In the genomic region with DNA sequence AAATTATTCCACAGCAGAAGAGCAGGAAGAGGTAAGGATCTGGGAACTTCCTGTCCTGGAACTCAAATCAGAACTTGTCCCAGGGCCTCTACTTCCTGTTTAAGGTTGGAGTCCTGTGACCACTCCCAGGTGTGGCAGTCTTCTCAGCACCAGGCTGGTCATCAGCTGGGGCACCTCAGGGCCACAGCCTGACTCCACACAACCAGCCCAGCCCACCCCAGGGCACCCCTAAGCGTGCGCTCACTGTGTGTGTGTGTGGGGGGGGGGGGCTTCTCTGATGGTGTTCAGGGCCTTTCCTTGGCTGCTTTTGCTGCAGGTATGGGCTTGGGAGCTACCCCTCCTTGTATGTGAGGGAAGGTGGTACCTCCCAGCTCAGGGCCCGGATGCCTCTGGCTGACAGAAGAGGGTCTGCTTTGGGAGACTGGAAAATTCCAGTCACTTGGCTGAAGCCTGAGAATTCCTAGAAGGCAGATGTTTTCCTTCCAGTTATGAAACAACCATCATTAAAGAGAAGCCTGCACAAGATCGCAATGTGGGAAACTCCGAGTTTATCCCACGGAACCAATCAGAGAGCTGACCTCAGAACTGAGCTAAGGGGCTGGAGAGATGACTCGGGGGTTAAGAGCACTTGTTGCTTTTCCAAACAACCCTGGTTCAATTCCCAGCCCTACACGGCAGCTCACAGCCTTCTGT, we compare ENCODE assay signal across 9 mouse cellular contexts. TPM values are rescaled to one million over a fixed set of nuclear protein-coding genes. Genes with fewer than 3 reads are reported as not detected.
DNase-seq lines count a peak whose midpoint lies in the region; ATAC-seq and TF ChIP-seq lines count a peak whose summit lies in the region.
"Had no signal": no experiment of that assay in that cellular context is flagged by ENCODE, and none has a peak within 500 bp of the region (broad histone marks: within the 10 kb centered on the region; RNA-seq: fewer than 3 reads in every experiment).

No protein-coding gene starts in this region.

- 57% methylated on average over 8 of the region's 8 CpGs for WGBS in embryonic facial prominence, embryonic 14.5 days
- 56% methylated on average over 8 of the region's 8 CpGs for WGBS in heart, embryonic 14.5 days
- 90% methylated on average over 8 of the region's 8 CpGs for WGBS in limb, embryonic 10.5 days
- WGBS in forebrain, embryonic 16.5 days, result 84% methylated on average over 8 of the region's 8 CpGs

- no peak overlapping the region for H3K9ac ChIP-seq in embryonic facial prominence, embryonic 14.5 days (ENCODE audit: low read depth, low read length)
- no peak overlapping the region for H3K9ac ChIP-seq in heart, embryonic 14.5 days (ENCODE audit: low read length)
- H3K9ac ChIP-seq in forebrain, embryonic 16.5 days (replicated peaks; ENCODE audit: low read depth, low read length), result no peak overlapping the region

- DNase-seq in embryonic facial prominence, embryonic 14.5 days (ENCODE audit: low spot score), result peak; percentile 79
- DNase-seq in limb, embryonic 10.5 days (ENCODE audit: low spot score), result no peak
- DNase-seq in skeletal muscle tissue, adult 2 months (ENCODE audit: low read depth, low spot score), result peak; percentile 47
- DNase-seq in layer of hippocampus, adult 2 months (ENCODE audit: low spot score in 2 of 2), result no peak
- no peak for DNase-seq in gastrocnemius, postnatal 25 days

- H3K9me3 ChIP-seq in embryonic facial prominence, embryonic 14.5 days (ENCODE audit: control insufficient read depth, low read length), result no peaks in the 10 kb centered on the region
- H3K9me3 ChIP-seq in heart, embryonic 14.5 days (ENCODE audit: control insufficient read depth, low read length), result no peaks in the 10 kb centered on the region
- H3K9me3 ChIP-seq in limb, embryonic 10.5 days (replicated peaks), result no peaks in the 10 kb centered on the region
- H3K9me3 ChIP-seq in forebrain, embryonic 16.5 days (ENCODE audit: control insufficient read depth, low read length), result no peaks in the 10 kb centered on the region

- no peak overlapping the region for H3K4me3 ChIP-seq in embryonic facial prominence, embryonic 14.5 days (ENCODE audit: low read depth, low read length)
- no peak overlapping the region for H3K4me3 ChIP-seq in heart, embryonic 14.5 days (ENCODE audit: control insufficient read depth in 1 of 2, insufficient read depth in 1 of 2, low read depth in 1 of 2, low read length in 2 of 2)
- no peak overlapping the region for H3K4me3 ChIP-seq in limb, embryonic 10.5 days
- no peak overlapping the region for H3K4me3 ChIP-seq in layer of hippocampus, adult 2 months
- no peak overlapping the region for H3K4me3 ChIP-seq in forebrain, embryonic 16.5 days (replicated peaks; ENCODE audit: low read length)

- H3K4me2 ChIP-seq in embryonic facial prominence, embryonic 14.5 days (ENCODE audit: low read depth, low read length), result no peak overlapping the region
- no peak overlapping the region for H3K4me2 ChIP-seq in heart, embryonic 14.5 days (ENCODE audit: low read length)
- H3K4me2 ChIP-seq in forebrain, embryonic 16.5 days (ENCODE audit: low read length), result no peak overlapping the region

- peak overlapping the region; percentile 86 for H3K27ac ChIP-seq in embryonic facial prominence, embryonic 14.5 days (replicated peaks; ENCODE audit: low read depth, low read length)
- peak overlapping the region; percentile 51 to 64 for H3K27ac ChIP-seq in heart, embryonic 14.5 days (replicated peaks in 1 of 2; ENCODE audit: control insufficient read depth in 1 of 2, insufficient read depth in 1 of 2, low read depth in 2 of 2, low read length in 2 of 2)
- peak overlapping the region; percentile 61; the same call in 1 of the 2 replicates for H3K27ac ChIP-seq in limb, embryonic 10.5 days
- H3K27ac ChIP-seq in layer of hippocampus, adult 2 months, result no peak overlapping the region
- no peak overlapping the region for H3K27ac ChIP-seq in forebrain, embryonic 16.5 days (ENCODE audit: low read length)
- H3K27ac ChIP-seq: hindbrain, postnatal 0 days had no signal

- H3K4me1 ChIP-seq in embryonic facial prominence, embryonic 14.5 days (ENCODE audit: control insufficient read depth, insufficient read depth, low read length), result peaks cover 36% of the 10 kb centered on the region
- peaks cover 7 to 9% of the 10 kb centered on the region in 2 experiments; a peak in 3 of 4 replicates for H3K4me1 ChIP-seq in heart, embryonic 14.5 days (ENCODE audit: control insufficient read depth in 2 of 2, insufficient read depth in 2 of 2, low read length in 2 of 2)
- H3K4me1 ChIP-seq in limb, embryonic 10.5 days, result peaks cover 72% of the 10 kb centered on the region
- H3K4me1 ChIP-seq in forebrain, embryonic 16.5 days (replicated peaks; ENCODE audit: control insufficient read depth, insufficient read depth, low read length), result no peaks in the 10 kb centered on the region

- no peaks in the 10 kb centered on the region for H3K27me3 ChIP-seq in embryonic facial prominence, embryonic 14.5 days (replicated peaks; ENCODE audit: control insufficient read depth, insufficient read depth, low read length)
- H3K27me3 ChIP-seq in heart, embryonic 14.5 days (ENCODE audit: control insufficient read depth, insufficient read depth, low read length), result peaks cover 17% of the 10 kb centered on the region
- peaks cover 9% of the 10 kb centered on the region for H3K27me3 ChIP-seq in limb, embryonic 10.5 days (ENCODE audit: low read depth, poor library complexity, severe bottlenecking)
- no peaks in the 10 kb centered on the region for H3K27me3 ChIP-seq in forebrain, embryonic 16.5 days (replicated peaks; ENCODE audit: control insufficient read depth, insufficient read depth, low read length)

- no peaks in the 10 kb centered on the region for H3K36me3 ChIP-seq in embryonic facial prominence, embryonic 14.5 days (ENCODE audit: control insufficient read depth, insufficient read depth, low read length)
- H3K36me3 ChIP-seq in heart, embryonic 14.5 days (ENCODE audit: control insufficient read depth, insufficient read depth, low read length), result no peaks in the 10 kb centered on the region
- no peaks in the 10 kb centered on the region for H3K36me3 ChIP-seq in limb, embryonic 10.5 days
- no peaks in the 10 kb centered on the region for H3K36me3 ChIP-seq in forebrain, embryonic 16.5 days (ENCODE audit: control insufficient read depth, insufficient read depth)

- TF ChIP-seq CTCF in layer of hippocampus, adult 2 months (conservative IDR thresholded peaks at IDR 0.05), result no peak

- peak; percentile 13; the same call in 1 of the 2 replicates for ATAC-seq in embryonic facial prominence, embryonic 14.5 days (ENCODE audit: low read depth)
- ATAC-seq in heart, embryonic 14.5 days (ENCODE audit: insufficient number of reproducible peaks, insufficient read depth, low FRiP score, low read depth), result 0 out of 2 replicates have a peak, but pooled peaks have one; percentile 44
- ATAC-seq in forebrain, embryonic 16.5 days, result no peak
- ATAC-seq: hindbrain, postnatal 0 days had no signal

RNA-seq across cellular contexts. Expression of a gene that starts 4.6 kb away (rescaled TPM):
- polyA plus RNA-seq in embryonic facial prominence, embryonic 14.5 days (2014; fragmentation: Nextera tagmentation; extraction: Ambion mirVana), result 63.4 and 76.6 TPM in 2 replicates
- polyA plus RNA-seq in heart, embryonic 14.5 days (2014; fragmentation: Nextera tagmentation; extraction: Ambion mirVana), result 7.4 and 8.3 TPM in 2 replicates
- 27.9 and 43.1 TPM in 2 replicates for polyA plus RNA-seq in limb, embryonic 10.5 days (2016; fragmentation: Nextera tagmentation; extraction: Ambion mirVana)
- total RNA-seq in layer of hippocampus, adult 2 months (2021), result 1 to 10 TPM; 1.9 to 2.9 TPM
- under 1 TPM; 0.43 to 0.54 TPM for total RNA-seq in gastrocnemius, postnatal 25 days (2021)
- polyA plus RNA-seq in forebrain, embryonic 16.5 days (2015; fragmentation: Nextera tagmentation; extraction: Ambion mirVana), result 9.0 and 11.2 TPM in 2 replicates

RNA-seq across cellular contexts. Expression of a gene that starts 15.8 kb away (rescaled TPM):
- 1,406 and 1,438 TPM in 2 replicates for polyA plus RNA-seq in embryonic facial prominence, embryonic 14.5 days (2014; fragmentation: Nextera tagmentation; extraction: Ambion mirVana)
- 615 and 692 TPM in 2 replicates for polyA plus RNA-seq in heart, embryonic 14.5 days (2014; fragmentation: Nextera tagmentation; extraction: Ambion mirVana)
- polyA plus RNA-seq in limb, embryonic 10.5 days (2016; fragmentation: Nextera tagmentation; extraction: Ambion mirVana), result 904 and 922 TPM in 2 replicates
- total RNA-seq in layer of hippocampus, adult 2 months (2021), result 10 to 100 TPM; 13.0 to 16.3 TPM
- total RNA-seq in gastrocnemius, postnatal 25 days (2021), result 10 to 100 TPM; 54.0 to 75.5 TPM
- 126 and 150 TPM in 2 replicates for polyA plus RNA-seq in forebrain, embryonic 16.5 days (2015; fragmentation: Nextera tagmentation; extraction: Ambion mirVana)

RNA-seq across cellular contexts. Expression of a gene that starts 15.9 kb away (rescaled TPM):
- 0.89 TPM in 1 of 2 replicates, not detected in the other for polyA plus RNA-seq in embryonic facial prominence, embryonic 14.5 days (2014; fragmentation: Nextera tagmentation; extraction: Ambion mirVana)
- polyA plus RNA-seq in heart, embryonic 14.5 days (2014; fragmentation: Nextera tagmentation; extraction: Ambion mirVana), result not detected in 2 replicates
- polyA plus RNA-seq in limb, embryonic 10.5 days (2016; fragmentation: Nextera tagmentation; extraction: Ambion mirVana), result not detected in 2 replicates
- not detected for total RNA-seq in layer of hippocampus, adult 2 months (2021)
- total RNA-seq in gastrocnemius, postnatal 25 days (2021), result not detected
- not detected in 2 replicates for polyA plus RNA-seq in forebrain, embryonic 16.5 days (2015; fragmentation: Nextera tagmentation; extraction: Ambion mirVana)
- total RNA-seq: hindbrain, postnatal 0 days; megakaryocyte-erythroid progenitor cell, adult 5-6 weeks had no signal

RNA-seq across cellular contexts. Expression of a gene that starts 21.5 kb away (rescaled TPM):
- 108 and 179 TPM in 2 replicates for polyA plus RNA-seq in embryonic facial prominence, embryonic 14.5 days (2014; fragmentation: Nextera tagmentation; extraction: Ambion mirVana)
- polyA plus RNA-seq in heart, embryonic 14.5 days (2014; fragmentation: Nextera tagmentation; extraction: Ambion mirVana), result 0.65 and 0.82 TPM in 2 replicates
- polyA plus RNA-seq in limb, embryonic 10.5 days (2016; fragmentation: Nextera tagmentation; extraction: Ambion mirVana), result 4.2 and 5.9 TPM in 2 replicates
- total RNA-seq in layer of hippocampus, adult 2 months (2021), result not detected
- under 1 TPM in 1 of 2 experiments, not detected in 1; 0.64 TPM for total RNA-seq in gastrocnemius, postnatal 25 days (2021)
- polyA plus RNA-seq in forebrain, embryonic 16.5 days (2015; fragmentation: Nextera tagmentation; extraction: Ambion mirVana), result 0.38 and 2.1 TPM in 2 replicates
- total RNA-seq: hindbrain, postnatal 0 days had no signal
- polyA plus RNA-seq: hindbrain, postnatal 0 days had no signal

RNA-seq across cellular contexts. Expression of a gene that starts 30.4 kb away (rescaled TPM):
- 22.7 and 25.5 TPM in 2 replicates for polyA plus RNA-seq in embryonic facial prominence, embryonic 14.5 days (2014; fragmentation: Nextera tagmentation; extraction: Ambion mirVana)
- 11.4 and 13.0 TPM in 2 replicates for polyA plus RNA-seq in heart, embryonic 14.5 days (2014; fragmentation: Nextera tagmentation; extraction: Ambion mirVana)
- 11.4 and 15.4 TPM in 2 replicates for polyA plus RNA-seq in limb, embryonic 10.5 days (2016; fragmentation: Nextera tagmentation; extraction: Ambion mirVana)
- total RNA-seq in layer of hippocampus, adult 2 months (2021), result 1 to 10 TPM; 4.0 to 7.1 TPM
- 1 to 10 TPM; 4.3 to 4.6 TPM for total RNA-seq in gastrocnemius, postnatal 25 days (2021)
- polyA plus RNA-seq in forebrain, embryonic 16.5 days (2015; fragmentation: Nextera tagmentation; extraction: Ambion mirVana), result 8.9 and 10.1 TPM in 2 replicates

Comparison
In these comparisons a context has a peak if more than half of its experiments do, and no peak if none do; other contexts are left out.
1. DNase-seq: peak in embryonic facial prominence, embryonic 14.5 days (single experiment) and skeletal muscle tissue, adult 2 months (single experiment); none in limb, embryonic 10.5 days (single experiment), layer of hippocampus, adult 2 months (0 of 2) and gastrocnemius, postnatal 25 days (single experiment).
2. H3K27ac ChIP-seq: peak in embryonic facial prominence, embryonic 14.5 days (single experiment), heart, embryonic 14.5 days (2 of 2) and limb, embryonic 10.5 days (single experiment); none in layer of hippocampus, adult 2 months (single experiment) and forebrain, embryonic 16.5 days (single experiment).